Mouse (Mus musculus) heart, embryonic 10.5 days (tissue): Measurements from ENCODE around the gene Ucp3. TPM values are rescaled to one million over a fixed set of nuclear protein-coding genes. Genes with fewer than 3 reads are reported as not detected.
A peak's percentile ranks its signal among the peaks of the same experiment; 100 is the strongest.

Experiments used
- DNase-seq: peaks from one replicate; pipeline ENCODE4 v3.0.0-alpha.2; 2017; ENCODE audit warnings: low spot score
- H3K27ac ChIP-seq: fragments of 300-500 bp; sonication (generic); 2 replicates; pipeline ENCODE4 v1.5.1; 2016; ENCODE audit warnings: mild to moderate bottlenecking
- H3K27me3 ChIP-seq: fragments of 300-500 bp; sonication (generic); 2 replicates; pipeline ENCODE4 v1.6.1; 2016; ENCODE audit warnings: mild to moderate bottlenecking; ENCODE audit not compliant: poor library complexity, insufficient read depth, severe bottlenecking
- H3K36me3 ChIP-seq: fragments of 300-500 bp; sonication (generic); 2 replicates; pipeline ENCODE4 v1.6.1; 2016; ENCODE audit warnings: mild to moderate bottlenecking, moderate library complexity
- H3K4me1 ChIP-seq: fragments of 300-500 bp; sonication (generic); 2 replicates; pipeline ENCODE4 v1.6.1; 2016; ENCODE audit warnings: mild to moderate bottlenecking
- H3K4me3 ChIP-seq: fragments of 300-500 bp; sonication (generic); 2 replicates; pipeline ENCODE4 v1.5.1; 2016; ENCODE audit warnings: mild to moderate bottlenecking, moderate library complexity
- H3K9me3 ChIP-seq: fragments of 300-500 bp; sonication (generic); 2 replicates; pipeline ENCODE4 v1.6.1; 2016; ENCODE audit warnings: mild to moderate bottlenecking, moderate library complexity
- WGBS: fragments of 180-500 bp; shearing (Covaris S2); methylation state at CpG from one replicate; pipeline ENCODE4 v1.1.7; 2016; 5-methylcytosine and 5-hydroxymethylcytosine counted together
- polyA plus RNA-seq: library from polyadenylated mRNA; unstranded; fragments of >200 nt; fragmentation: Nextera tagmentation; extraction: Ambion mirVana; gene quantifications from 2 replicates; pipeline ENCODE4 v1.2.1, GENCODE M21; 2016

The Ucp3 gene
- polyA plus RNA-seq, 1 experiment from 2014 or later = 0.05 TPM

- WGBS = 65% methylated on average over 6 of the region's 6 CpGs
- peaks cover 62% of the 10 kb centered on the region for H3K4me1 ChIP-seq
Measured at GRCm38 (mm10) chr7:100496371-100496770, 23.6 kb downstream of the Ucp3 start.

GRCm38 (mm10) chr7:100496791-100497190, 24.0 kb downstream of the Ucp3 start:
- Histone ChIP-seq H3K4me1 (peaks cover 62% of the 10 kb centered on the region), H3K36me3 (peaks cover 38% of the 10 kb centered on the region), H3K4me3 (no peak overlapping the region), H3K27ac (peak overlapping the region; percentile 83), H3K27me3 (no peaks in the 10 kb centered on the region), H3K9me3 (no peaks in the 10 kb centered on the region)
- no peak for DNase-seq
- WGBS = 91% methylated on average over 9 of the region's 9 CpGs

More at GRCm38 (mm10) chr7:100496371-100496770, 23.6 kb downstream of the Ucp3 start:
- no peaks in the 10 kb centered on the region for H3K27me3 ChIP-seq
- peaks cover 38% of the 10 kb centered on the region for H3K36me3 ChIP-seq
- peak overlapping the region; percentile 83 for H3K27ac ChIP-seq
- no peaks in the 10 kb centered on the region for H3K9me3 ChIP-seq
- peak overlapping the region; percentile 62; the same call in 1 of the 2 replicates for H3K4me3 ChIP-seq
- DNase-seq = no peak

- 82% methylated on average over 4 of the region's 4 CpGs for WGBS
- no peak for DNase-seq
- Histone ChIP-seq H3K4me3 (no peak overlapping the region), H3K36me3 (peaks cover 38% of the 10 kb centered on the region), H3K9me3 (no peaks in the 10 kb centered on the region), H3K4me1 (peaks cover 60% of the 10 kb centered on the region), H3K27me3 (no peaks in the 10 kb centered on the region), H3K27ac (no peak overlapping the region)
Measured at GRCm38 (mm10) chr7:100497402-100497801, 24.6 kb downstream of the Ucp3 start.

GRCm38 (mm10) chr7:100497982-100498381, 25.2 kb downstream of the Ucp3 start:
- Histone ChIP-seq H3K4me1 (peaks cover 55% of the 10 kb centered on the region), H3K27ac (no peak overlapping the region), H3K27me3 (no peaks in the 10 kb centered on the region), H3K4me3 (no peak overlapping the region), H3K9me3 (no peaks in the 10 kb centered on the region), H3K36me3 (peaks cover 38% of the 10 kb centered on the region)
- DNase-seq = no peak
- WGBS = 89% methylated on average over 13 of the region's 13 CpGs

- Histone ChIP-seq H3K36me3 (peaks cover 38% of the 10 kb centered on the region), H3K4me1 (peaks cover 41% of the 10 kb centered on the region), H3K27ac (no peak overlapping the region), H3K9me3 (no peaks in the 10 kb centered on the region), H3K27me3 (no peaks in the 10 kb centered on the region), H3K4me3 (no peak overlapping the region)
- peak; percentile 63 for DNase-seq
Measured at GRCm38 (mm10) chr7:100499465-100499864, 26.7 kb downstream of the Ucp3 start.

- WGBS = 74% methylated on average over 16 of the region's 16 CpGs
- H3K27ac ChIP-seq = 0 out of 2 replicates have a peak overlapping the region, but pooled peaks have one; percentile 52
- peak; percentile 72 for DNase-seq
Measured at GRCm38 (mm10) chr7:100500276-100500977, 27.6 kb downstream of the Ucp3 start.

GRCm38 (mm10) chr7:100501027-100501843, 28.4 kb downstream of the Ucp3 start:
- Histone ChIP-seq H3K27ac (0 out of 2 replicates have a peak overlapping the region, but pooled peaks have one; percentile 52), H3K27me3 (no peaks in the 10 kb centered on the region), H3K36me3 (peaks cover 38% of the 10 kb centered on the region), H3K4me1 (peaks cover 27% of the 10 kb centered on the region), H3K4me3 (no peak overlapping the region), H3K9me3 (no peaks in the 10 kb centered on the region)
- 72% methylated on average over 6 of the region's 6 CpGs for WGBS
- peak; percentile 77 for DNase-seq

More at GRCm38 (mm10) chr7:100500276-100500977, 27.6 kb downstream of the Ucp3 start:
- Histone ChIP-seq H3K4me3 (no peak overlapping the region), H3K9me3 (no peaks in the 10 kb centered on the region), H3K36me3 (peaks cover 38% of the 10 kb centered on the region), H3K27me3 (no peaks in the 10 kb centered on the region), H3K4me1 (peaks cover 35% of the 10 kb centered on the region)

- WGBS = 68% methylated on average over 2 of the region's 2 CpGs
Measured at GRCm38 (mm10) chr7:100501844-100502373, 29.1 kb downstream of the Ucp3 start.

GRCm38 (mm10) chr7:100502374-100502922, 29.7 kb downstream of the Ucp3 start:
- Histone ChIP-seq H3K36me3 (peaks cover 28% of the 10 kb centered on the region), H3K27me3 (no peaks in the 10 kb centered on the region), H3K4me1 (peaks cover 18% of the 10 kb centered on the region), H3K27ac (no peak overlapping the region), H3K4me3 (no peak overlapping the region), H3K9me3 (no peaks in the 10 kb centered on the region)
- WGBS = 79% methylated on average over 7 of the region's 7 CpGs
- DNase-seq = no peak

More at GRCm38 (mm10) chr7:100501844-100502373, 29.1 kb downstream of the Ucp3 start:
- Histone ChIP-seq H3K4me1 (peaks cover 20% of the 10 kb centered on the region), H3K9me3 (no peaks in the 10 kb centered on the region), H3K4me3 (no peak overlapping the region), H3K36me3 (peaks cover 33% of the 10 kb centered on the region), H3K27ac (no peak overlapping the region), H3K27me3 (no peaks in the 10 kb centered on the region)
- DNase-seq = peak; percentile 70

- peaks cover 5% of the 10 kb centered on the region; the same call in 1 of the 2 replicates for H3K27me3 ChIP-seq
- H3K4me1 ChIP-seq = peaks cover 16% of the 10 kb centered on the region
- H3K27ac ChIP-seq = no peak overlapping the region
- no peak overlapping the region for H3K4me3 ChIP-seq
- peaks cover 22% of the 10 kb centered on the region for H3K36me3 ChIP-seq
- WGBS = 79% methylated on average over 5 of the region's 5 CpGs
- H3K9me3 ChIP-seq = no peaks in the 10 kb centered on the region
- DNase-seq = no peak
Measured at GRCm38 (mm10) chr7:100503076-100503475, 30.3 kb downstream of the Ucp3 start.

GRCm38 (mm10) chr7:100504740-100505487, 32.1 kb downstream of the Ucp3 start:
- Histone ChIP-seq H3K27me3 (peaks cover 5% of the 10 kb centered on the region; the same call in 1 of the 2 replicates), H3K4me3 (no peak overlapping the region), H3K27ac (no peak overlapping the region), H3K36me3 (peaks cover 3% of the 10 kb centered on the region), H3K4me1 (peaks cover 11% of the 10 kb centered on the region), H3K9me3 (no peaks in the 10 kb centered on the region)
- WGBS = 86% methylated on average over 13 of the region's 13 CpGs
- no peak for DNase-seq

- WGBS = 68% methylated on average over 4 of the region's 4 CpGs
- H3K9me3 ChIP-seq = no peaks in the 10 kb centered on the region
- no peak overlapping the region for H3K27ac ChIP-seq
- peaks cover 5% of the 10 kb centered on the region; the same call in 1 of the 2 replicates for H3K4me1 ChIP-seq
- H3K27me3 ChIP-seq = peaks cover 10% of the 10 kb centered on the region
- H3K4me3 ChIP-seq = no peak overlapping the region
- H3K36me3 ChIP-seq = no peaks in the 10 kb centered on the region
- no peak for DNase-seq
Measured at GRCm38 (mm10) chr7:100506494-100506893, 33.7 kb downstream of the Ucp3 start.
